In the genomic region with DNA sequence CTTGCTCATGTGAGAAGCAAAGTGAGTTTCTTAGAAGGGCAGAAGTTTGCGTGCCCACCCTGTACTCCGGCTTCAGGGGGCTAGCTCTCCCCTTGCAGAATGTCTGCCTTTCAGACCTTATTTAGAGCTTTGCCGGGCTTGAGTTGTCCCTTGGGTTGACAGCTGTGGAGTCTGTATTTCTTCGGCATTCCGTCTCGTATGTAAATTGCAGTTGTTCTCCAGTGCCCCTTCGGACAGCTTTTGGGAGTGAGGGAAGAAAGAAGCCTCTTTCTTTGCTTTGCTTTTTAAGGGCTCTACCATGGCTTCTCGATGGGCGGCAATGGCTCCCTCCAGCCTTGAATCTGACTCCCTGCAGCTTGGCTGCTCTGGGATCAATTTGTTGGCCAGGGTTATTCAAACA, we compare ENCODE assay signal across 19 mouse cellular contexts.
DNase-seq lines count a peak whose midpoint lies in the region; ATAC-seq and TF ChIP-seq lines count a peak whose summit lies in the region.
"Had no signal": no experiment of that assay in that cellular context is flagged by ENCODE, and none has a peak within 500 bp of the region (broad histone marks: within the 10 kb centered on the region; RNA-seq: fewer than 3 reads in every experiment).

No protein-coding gene starts in this region.

- no peaks in the 10 kb centered on the region for H3K36me3 ChIP-seq in limb, embryonic 12.5 days
- H3K36me3 ChIP-seq in limb, embryonic 10.5 days: no peaks in the 10 kb centered on the region
- H3K36me3 ChIP-seq in limb, embryonic 13.5 days: no peaks in the 10 kb centered on the region

- DNase-seq in embryo, embryonic 10.5 days (ENCODE audit: low spot score): peak; percentile 27
- no peak for DNase-seq in embryo, embryonic 10 days (ENCODE audit: low spot score)
- no peak for DNase-seq in limb, embryonic 10.5 days (ENCODE audit: low spot score)
- DNase-seq in brain, embryonic 14.5 days (ENCODE audit: low read depth): peak; percentile 18
- DNase-seq in adrenal gland, adult 18-20 months (ENCODE audit: low spot score in 2 of 2): no peak
- no peak for DNase-seq in testis, postnatal 10 days (ENCODE audit: low spot score)
- DNase-seq: cerebellum, adult 8-10 months; gastrocnemius, postnatal 14 days; kidney, adult 18-20 months; lung, postnatal 10 days; thymus, postnatal 25 days had no signal

- 57% methylated on average over 9 of the region's 9 CpGs for WGBS in limb, embryonic 12.5 days
- WGBS in limb, embryonic 10.5 days: 83% methylated on average over 9 of the region's 9 CpGs
- 42% methylated on average over 9 of the region's 9 CpGs for WGBS in limb, embryonic 13.5 days

- TF ChIP-seq POLR2A in brain, embryonic 14.5 days (IDR thresholded peaks at IDR 0.05; ENCODE audit: borderline replicate concordance, extremely low read depth, insufficient read depth, insufficient read length, poor library complexity, severe bottlenecking): no peak

- peak overlapping the region; percentile 47; the same call in 1 of the 2 replicates for H3K27ac ChIP-seq in limb, embryonic 12.5 days
- H3K27ac ChIP-seq in limb, embryonic 10.5 days: no peak overlapping the region
- 0 out of 2 replicates have a peak overlapping the region, but pooled peaks have one; percentile 52 for H3K27ac ChIP-seq in limb, embryonic 13.5 days
- H3K27ac ChIP-seq: forebrain, embryonic 13.5 days; left cerebral cortex, adult 2 months had no signal

- peaks cover 36% of the 10 kb centered on the region for H3K4me1 ChIP-seq in limb, embryonic 12.5 days (replicated peaks)
- peaks cover 26% of the 10 kb centered on the region for H3K4me1 ChIP-seq in limb, embryonic 10.5 days
- H3K4me1 ChIP-seq in limb, embryonic 13.5 days: peaks cover 43% of the 10 kb centered on the region

- no peak for TF ChIP-seq CTCF in brain, embryonic 14.5 days (IDR thresholded peaks at IDR 0.05; ENCODE audit: borderline replicate concordance, extremely low read depth, insufficient read depth, insufficient read length)

- H3K9ac ChIP-seq in limb, embryonic 12.5 days (replicated peaks): peak overlapping the region; percentile 27; the same call in 1 of the 2 replicates
- H3K9ac ChIP-seq in limb, embryonic 13.5 days: no peak overlapping the region
- H3K9ac ChIP-seq: forebrain, embryonic 13.5 days had no signal

- no peak overlapping the region for H3K4me3 ChIP-seq in limb, embryonic 12.5 days (replicated peaks)
- H3K4me3 ChIP-seq in limb, embryonic 10.5 days: no peak overlapping the region
- H3K4me3 ChIP-seq in limb, embryonic 13.5 days: no peak overlapping the region
- H3K4me3 ChIP-seq: forebrain, embryonic 13.5 days; left cerebral cortex, adult 2 months had no signal

- no peaks in the 10 kb centered on the region for H3K9me3 ChIP-seq in limb, embryonic 12.5 days
- no peaks in the 10 kb centered on the region for H3K9me3 ChIP-seq in limb, embryonic 10.5 days (replicated peaks)
- no peaks in the 10 kb centered on the region for H3K9me3 ChIP-seq in limb, embryonic 13.5 days
- H3K9me3 ChIP-seq: forebrain, embryonic 13.5 days had no signal

- ATAC-seq in limb, embryonic 12.5 days (ENCODE audit: insufficient number of reproducible peaks, insufficient read depth, low FRiP score, low TSS enrichment, low read depth): no peak
- no peak for ATAC-seq in limb, embryonic 13.5 days (ENCODE audit: low FRiP score, low read depth)
- ATAC-seq: activated CD4-positive, CD25-positive, alpha-beta regulatory T cell, adult 4 months; forebrain, embryonic 13.5 days had no signal

- H3K27me3 ChIP-seq in limb, embryonic 12.5 days: no peaks in the 10 kb centered on the region
- H3K27me3 ChIP-seq in limb, embryonic 10.5 days (ENCODE audit: low read depth, poor library complexity, severe bottlenecking): no peaks in the 10 kb centered on the region
- no peaks in the 10 kb centered on the region for H3K27me3 ChIP-seq in limb, embryonic 13.5 days
- H3K27me3 ChIP-seq: CH12.LX; forebrain, embryonic 13.5 days had no signal

- 0 out of 2 replicates have a peak overlapping the region, but pooled peaks have one; percentile 5 for H3K4me2 ChIP-seq in limb, embryonic 12.5 days
- peak overlapping the region; percentile 41 for H3K4me2 ChIP-seq in limb, embryonic 13.5 days (replicated peaks)
- H3K4me2 ChIP-seq: forebrain, embryonic 13.5 days; heart, embryonic 11.5 days; liver, embryonic 11.5 days had no signal

Comparison
In these comparisons a context has a peak if more than half of its experiments do, and no peak if none do; other contexts are left out.
1. DNase-seq: peak in embryo, embryonic 10.5 days (single experiment) and brain, embryonic 14.5 days (single experiment); none in embryo, embryonic 10 days (single experiment), limb, embryonic 10.5 days (single experiment), adrenal gland, adult 18-20 months (0 of 2) and testis, postnatal 10 days (single experiment).